Mouse (Mus musculus) spleen, adult 2 months (tissue): Measurements from ENCODE around the gene Ccdc33. TPM values are rescaled to one million over a fixed set of nuclear protein-coding genes. Genes with fewer than 3 reads are reported as not detected.

Experiments
- DNase-seq, 2 experiments: peaks; one replicate each; pipeline versions ENCODE4 v3.0.0 to v3.0.0-alpha.2; 2012 to 2021; ENCODE audit warnings: low spot score in 2 of 2, low read depth in 1 of 2
- H3K27ac ChIP-seq: fragments of 200-500 bp; 2 replicates; pipeline ENCODE4 v1.5.1; 2012; ENCODE audit warnings: low read length, inconsistent platforms; ENCODE audit not compliant: insufficient read depth
- H3K27me3 ChIP-seq: fragments of 200-500 bp; 2 replicates; pipeline ENCODE4 v1.6.1; 2012; ENCODE audit warnings: mild to moderate bottlenecking, moderate library complexity, low read length, inconsistent platforms; ENCODE audit not compliant: control insufficient read depth, insufficient read depth
- H3K36me3 ChIP-seq: fragments of 200-500 bp; 2 replicates; pipeline ENCODE4 v1.6.1; 2012; ENCODE audit warnings: mild to moderate bottlenecking, low read length, inconsistent platforms; ENCODE audit not compliant: control insufficient read depth, insufficient read depth
- H3K4me1 ChIP-seq: fragments of 200-500 bp; 2 replicates; pipeline ENCODE4 v1.6.1; 2011; ENCODE audit warnings: inconsistent platforms; ENCODE audit not compliant: control insufficient read depth, insufficient read depth, insufficient read length
- H3K4me3 ChIP-seq: fragments of 200-500 bp; 2 replicates; pipeline ENCODE4 v1.5.1; 2011; ENCODE audit warnings: mild to moderate bottlenecking, inconsistent platforms; ENCODE audit not compliant: insufficient read depth, insufficient read length; ENCODE audit errors: extremely low read depth
- CTCF ChIP-seq: fragments of 200-500 bp; IDR thresholded peaks from 2 replicates; pipeline ENCODE4 v1.5.1; 2011; ENCODE audit warnings: mild to moderate bottlenecking, inconsistent platforms; ENCODE audit not compliant: insufficient read depth, insufficient read length, insufficient replicate concordance; ENCODE audit errors: extremely low read depth
- POLR2A ChIP-seq: fragments of 200-500 bp; IDR thresholded peaks from 2 replicates; pipeline ENCODE4 v1.6.1; 2011; ENCODE audit warnings: low read depth, low read length, inconsistent platforms
- WGBS: fragments of 180-500 bp; shearing (Covaris S2); methylation state at CpG from one replicate; pipeline ENCODE4 v1.1.7; 2018; 5-methylcytosine and 5-hydroxymethylcytosine counted together
- polyA plus RNA-seq: library from polyadenylated mRNA; depleted of rRNA; stranded (reverse); fragments of >200 nt; gene quantifications from 2 replicates; pipeline ENCODE4 v1.2.3, GENCODE M21; 2012

Ccdc33 gene
- polyA plus RNA-seq, 1 experiment: 0.09 TPM

DNA sequence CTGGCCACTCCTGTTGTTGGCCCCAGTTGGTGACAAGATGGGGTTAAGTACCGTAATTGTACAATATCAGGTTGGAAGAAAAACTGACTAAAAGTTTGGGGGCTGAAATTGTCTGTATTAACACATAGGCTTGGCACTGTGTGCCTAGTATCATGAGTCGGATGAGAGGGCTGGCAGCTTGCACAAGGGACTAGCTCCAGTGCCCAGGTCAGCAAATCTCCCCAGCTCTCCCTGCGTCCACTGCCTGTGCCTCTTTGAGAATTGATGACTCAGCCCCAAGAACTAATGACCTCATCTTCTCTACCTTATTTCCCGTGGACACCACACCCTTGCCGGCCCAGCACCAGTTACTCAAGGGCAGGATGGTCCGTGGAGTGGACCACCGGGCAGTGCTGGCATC lies 68.8 kb downstream of the Ccdc33 start:
- 71% methylated on average over 7 of the region's 7 CpGs for WGBS
- Histone ChIP-seq H3K27me3 (no peaks in the 10 kb centered on the region), H3K4me1 (no peaks in the 10 kb centered on the region; the same call in 1 of the 2 replicates), H3K27ac (no peak overlapping the region), H3K4me3 (no peak overlapping the region), H3K36me3 (no peaks in the 10 kb centered on the region)
- DNase-seq: no peak
- TF ChIP-seq POLR2A (no peak), CTCF (no peak)

DNA sequence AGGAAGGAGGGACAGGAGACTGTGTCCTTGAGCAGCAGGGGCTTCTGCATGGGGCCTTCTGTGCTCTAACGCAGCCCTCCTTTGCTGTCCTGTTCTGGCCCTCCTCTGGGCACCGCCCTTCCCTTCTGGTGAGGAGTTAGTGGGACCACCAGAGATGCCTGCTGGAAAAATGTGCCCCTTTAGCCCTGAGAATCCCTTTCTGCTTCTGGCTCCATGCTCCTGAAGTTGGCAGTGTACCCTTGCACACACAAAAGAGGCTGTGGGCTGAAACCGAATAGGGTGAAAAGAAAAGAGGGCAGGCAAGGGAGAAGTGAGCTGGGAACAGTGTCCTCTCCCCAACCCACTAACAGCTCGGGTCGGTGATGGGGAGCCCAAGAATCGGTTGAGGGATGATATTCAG lies 69.4 kb downstream of the Ccdc33 start:
- Histone ChIP-seq H3K27ac (no peak overlapping the region), H3K27me3 (no peaks in the 10 kb centered on the region), H3K36me3 (no peaks in the 10 kb centered on the region), H3K4me1 (no peaks in the 10 kb centered on the region; the same call in 1 of the 2 replicates), H3K4me3 (no peak overlapping the region)
- TF ChIP-seq CTCF (no peak), POLR2A (no peak)
- no peak for DNase-seq
- WGBS: 71% methylated on average over 6 of the region's 6 CpGs

DNA sequence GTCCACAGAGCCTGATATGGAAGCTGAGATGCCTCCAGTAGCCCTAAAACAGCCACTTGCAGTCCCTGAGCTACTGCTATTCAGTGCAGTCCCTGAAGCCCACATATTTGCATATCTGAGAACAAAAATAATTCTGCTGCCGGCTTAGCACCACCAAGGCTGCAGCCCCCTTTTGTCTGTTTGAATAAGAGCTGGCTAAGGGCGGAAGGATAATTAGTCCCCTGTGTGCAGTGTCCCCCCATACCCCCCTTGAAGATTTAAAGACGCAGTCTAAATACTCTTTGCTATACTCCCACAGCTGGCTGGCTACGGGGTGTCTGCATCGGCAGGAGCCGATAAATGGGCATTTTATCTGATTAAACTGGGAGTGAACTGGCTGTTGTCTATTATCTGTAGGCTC lies 70.0 kb downstream of the Ccdc33 start:
- Histone ChIP-seq H3K4me3 (no peak overlapping the region), H3K36me3 (no peaks in the 10 kb centered on the region), H3K4me1 (no peaks in the 10 kb centered on the region; the same call in 1 of the 2 replicates), H3K27ac (no peak overlapping the region), H3K27me3 (no peaks in the 10 kb centered on the region)
- TF ChIP-seq CTCF (no peak), POLR2A (no peak)
- WGBS: 53% methylated on average over 6 of the region's 6 CpGs
- DNase-seq: no peak

DNA sequence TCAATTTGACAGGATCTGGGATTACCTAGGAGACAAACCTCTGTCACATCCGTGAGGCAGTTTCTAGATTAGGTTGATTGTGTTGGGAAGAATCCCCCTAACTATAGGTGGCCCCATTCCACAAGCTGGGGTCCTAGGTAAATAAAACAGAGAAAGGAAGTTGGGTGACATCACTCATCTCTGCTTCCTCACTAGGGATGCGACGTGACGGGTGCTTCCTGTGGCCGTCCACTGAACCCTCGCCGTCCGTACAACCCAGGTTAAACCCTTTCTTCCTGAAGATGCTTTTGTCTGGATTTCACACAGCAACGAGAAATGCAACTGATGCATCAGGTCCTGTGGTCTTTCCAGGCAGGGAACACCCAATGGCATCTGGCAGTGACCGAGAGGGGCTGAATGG lies 71.6 kb downstream of the Ccdc33 start:
- Histone ChIP-seq H3K27me3 (no peaks in the 10 kb centered on the region), H3K4me3 (no peak overlapping the region), H3K36me3 (no peaks in the 10 kb centered on the region), H3K4me1 (no peaks in the 10 kb centered on the region; the same call in 1 of the 2 replicates), H3K27ac (no peak overlapping the region)
- TF ChIP-seq POLR2A (no peak), CTCF (no peak)
- WGBS: 24% methylated on average over 10 of the region's 10 CpGs
- DNase-seq: no peak

DNA sequence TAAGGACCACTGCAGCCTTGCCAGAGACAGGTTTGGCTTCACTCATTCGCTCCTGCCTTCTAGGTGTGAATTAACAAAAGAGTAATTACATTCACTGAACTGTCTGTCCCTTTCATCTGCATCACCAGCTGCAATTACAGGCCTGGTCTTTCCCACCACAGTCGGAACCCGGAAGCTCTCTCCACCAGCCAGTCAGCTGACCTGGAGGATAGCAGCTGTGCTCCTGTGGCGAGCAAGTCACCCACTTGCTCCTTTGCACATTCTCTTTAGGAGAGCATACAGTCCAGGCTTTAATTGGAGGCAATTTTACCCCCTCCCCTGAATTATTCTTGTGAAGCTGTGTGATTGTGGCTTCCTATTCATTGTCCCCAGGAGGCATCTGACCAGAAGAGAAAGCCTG lies 73.0 kb downstream of the Ccdc33 start:
- no peaks in the 10 kb centered on the region for H3K36me3 ChIP-seq
- no peak overlapping the region for H3K4me3 ChIP-seq
- H3K27me3 ChIP-seq: no peaks in the 10 kb centered on the region
- DNase-seq: no peak
- TF ChIP-seq POLR2A (no peak), CTCF (no peak)
- no peaks in the 10 kb centered on the region; the same call in 1 of the 2 replicates for H3K4me1 ChIP-seq
- H3K27ac ChIP-seq: no peak overlapping the region
- WGBS: 41% methylated on average over 4 of the region's 4 CpGs

DNA sequence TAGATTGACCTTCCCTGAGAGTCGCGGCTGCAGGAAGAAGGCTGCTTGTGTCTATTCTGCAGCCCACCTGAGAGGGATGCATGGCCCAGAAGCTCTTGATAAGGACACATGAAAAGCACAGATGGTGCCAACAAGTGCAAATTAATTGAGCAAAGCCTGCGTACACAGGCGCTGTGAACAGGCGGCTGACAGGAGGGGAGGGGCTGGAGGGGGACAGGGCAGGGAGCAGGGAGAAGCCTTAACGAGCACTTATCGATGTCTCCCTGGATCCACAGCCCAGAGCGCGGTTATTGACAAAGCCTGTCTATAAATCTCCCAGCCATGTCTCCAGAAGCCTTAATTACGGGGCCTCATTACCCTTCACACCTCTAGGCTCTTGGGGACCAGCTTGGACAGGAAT lies 73.8 kb downstream of the Ccdc33 start:
- no peak for DNase-seq
- TF ChIP-seq POLR2A (no peak), CTCF (no peak)
- Histone ChIP-seq H3K36me3 (no peaks in the 10 kb centered on the region), H3K27me3 (no peaks in the 10 kb centered on the region), H3K27ac (no peak overlapping the region), H3K4me1 (no peaks in the 10 kb centered on the region; the same call in 1 of the 2 replicates), H3K4me3 (no peak overlapping the region)
- WGBS: 83% methylated on average over 10 of the region's 10 CpGs

DNA sequence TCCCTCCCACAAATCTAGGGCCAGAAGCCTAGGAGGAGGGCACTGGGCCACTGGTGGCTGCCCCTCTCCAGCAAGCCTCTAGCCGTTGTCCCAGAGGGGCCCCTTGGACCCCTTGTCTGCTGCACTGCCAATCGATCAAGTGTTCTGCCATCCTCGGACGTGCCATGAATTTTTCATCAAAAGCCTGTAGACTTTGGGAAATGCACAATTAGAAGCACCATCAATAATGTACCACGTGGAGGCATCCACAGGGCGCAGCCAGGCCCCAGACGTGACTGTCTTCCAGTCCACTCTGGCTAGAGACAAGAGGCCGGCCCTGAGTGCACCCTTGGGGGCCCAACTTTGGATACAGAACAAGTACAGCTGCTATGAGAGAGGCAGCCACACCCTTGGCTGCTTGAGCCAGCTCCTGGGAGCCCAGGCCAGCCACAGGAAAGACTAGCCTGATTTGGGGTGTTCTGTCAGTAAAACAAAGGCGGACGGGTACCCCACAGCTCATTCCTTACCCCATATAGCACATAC lies 75.1 kb downstream of the Ccdc33 start:
- no peaks in the 10 kb centered on the region for H3K27me3 ChIP-seq
- H3K4me3 ChIP-seq: no peak overlapping the region
- H3K36me3 ChIP-seq: no peaks in the 10 kb centered on the region
- no peak for TF ChIP-seq POLR2A
- TF ChIP-seq CTCF: no peak
- no peaks in the 10 kb centered on the region; the same call in 1 of the 2 replicates for H3K4me1 ChIP-seq
- no peak overlapping the region for H3K27ac ChIP-seq
- 86% methylated on average over 10 of the region's 10 CpGs for WGBS
- no peak for DNase-seq
